Mouse (Mus musculus) C2C12 (cell line): Measurements from ENCODE around the gene Lztfl1.

Experiments
- CEBPB ChIP-seq: IDR thresholded peaks from one replicate; pipeline ENCODE4 v1.6.1; 2011; ENCODE audit warnings: low read depth, mild to moderate bottlenecking, control low read depth, moderate library complexity
- CTCF ChIP-seq: IDR thresholded peaks from one replicate; pipeline ENCODE4 v1.5.1; 2011; ENCODE audit not compliant: control insufficient read depth, insufficient read depth, insufficient read length
- FOSL1 ChIP-seq: IDR thresholded peaks from one replicate; pipeline ENCODE4 v1.8.0; 2011; ENCODE audit warnings: mild to moderate bottlenecking, low read length; ENCODE audit not compliant: poor library complexity, insufficient read depth, severe bottlenecking
- MAX ChIP-seq: IDR thresholded peaks from one replicate; pipeline ENCODE4 v1.6.1; 2011; ENCODE audit warnings: mild to moderate bottlenecking, control low read depth
- MYOD1 ChIP-seq: IDR thresholded peaks from one replicate; pipeline ENCODE4 v1.6.1; 2011; ENCODE audit warnings: low read depth; ENCODE audit not compliant: control insufficient read depth, insufficient read length
- MYOG ChIP-seq: IDR thresholded peaks from one replicate; pipeline ENCODE4 v1.6.1; 2011; ENCODE audit not compliant: control insufficient read depth, insufficient read length; ENCODE audit errors: extremely low read depth
- USF1 ChIP-seq: IDR thresholded peaks from one replicate; pipeline ENCODE4 v1.6.1; 2011; ENCODE audit warnings: low read depth, mild to moderate bottlenecking, control low read depth, moderate library complexity

DNA sequence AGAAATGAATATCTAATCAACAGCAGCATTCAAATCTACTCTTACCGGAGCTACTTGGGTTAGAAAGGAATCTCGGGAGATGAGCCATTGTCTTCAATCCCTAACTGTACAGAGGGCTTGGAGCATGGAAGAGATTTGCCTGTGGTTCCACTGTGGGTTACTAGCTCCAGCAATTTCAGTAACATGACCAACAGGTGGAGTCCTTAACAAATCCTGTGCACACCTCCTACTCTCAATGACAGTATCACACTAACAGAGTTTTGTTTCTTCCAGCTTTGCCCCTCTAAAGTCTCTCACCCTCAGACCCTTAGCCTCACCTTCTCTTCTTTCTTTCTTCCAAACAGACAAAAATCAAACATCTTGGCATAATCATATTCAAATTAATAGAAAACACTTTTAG, 4.4 kb downstream of the Lztfl1 start:
- TF ChIP-seq CTCF (no peak), USF1 (no peak), MYOG (no peak), MAX (no peak), CEBPB (no peak), MYOD1 (no peak), FOSL1 (no peak)
